Mouse (Mus musculus): ENCODE data around the gene Zfp672. TPM values are rescaled to one million over a fixed set of nuclear protein-coding genes. Genes with fewer than 3 reads are reported as not detected.
A peak's percentile ranks its signal among the peaks of the same experiment; 100 is the strongest.
"Not testable (repeated sequence)": the region's sequence is repeated elsewhere in the genome, so short reads cannot be mapped to it uniquely, and the experiment has no call there.

The Zfp672 gene
- polyA plus RNA-seq, 1 experiment from 2014 or later, result 33.9 TPM

- Histone ChIP-seq H3K9me3 (no peaks in the 10 kb centered on the region), H3K4me2 (replicated peaks) (peak overlapping the region; percentile 87), H3K36me3 (peaks cover 20% of the 10 kb centered on the region), H3K4me3 (peak overlapping the region; percentile 79), H3K27me3 (no peaks in the 10 kb centered on the region), H3K27ac (replicated peaks) (peak overlapping the region; percentile 96), H3K4me1 (peaks cover 18% of the 10 kb centered on the region), H3K9ac (replicated peaks) (peak overlapping the region; percentile 87)
- ATAC-seq (ENCODE audit: low FRiP score, low read depth), result no peak; the same call in 1 of the 2 replicates
- WGBS, result 16% methylated on average over 24 of the region's 24 CpGs
These were observed 6.4 kb downstream of the Zfp672 start for GRCm38 (mm10) chr11:58323570-58324340.

DNA sequence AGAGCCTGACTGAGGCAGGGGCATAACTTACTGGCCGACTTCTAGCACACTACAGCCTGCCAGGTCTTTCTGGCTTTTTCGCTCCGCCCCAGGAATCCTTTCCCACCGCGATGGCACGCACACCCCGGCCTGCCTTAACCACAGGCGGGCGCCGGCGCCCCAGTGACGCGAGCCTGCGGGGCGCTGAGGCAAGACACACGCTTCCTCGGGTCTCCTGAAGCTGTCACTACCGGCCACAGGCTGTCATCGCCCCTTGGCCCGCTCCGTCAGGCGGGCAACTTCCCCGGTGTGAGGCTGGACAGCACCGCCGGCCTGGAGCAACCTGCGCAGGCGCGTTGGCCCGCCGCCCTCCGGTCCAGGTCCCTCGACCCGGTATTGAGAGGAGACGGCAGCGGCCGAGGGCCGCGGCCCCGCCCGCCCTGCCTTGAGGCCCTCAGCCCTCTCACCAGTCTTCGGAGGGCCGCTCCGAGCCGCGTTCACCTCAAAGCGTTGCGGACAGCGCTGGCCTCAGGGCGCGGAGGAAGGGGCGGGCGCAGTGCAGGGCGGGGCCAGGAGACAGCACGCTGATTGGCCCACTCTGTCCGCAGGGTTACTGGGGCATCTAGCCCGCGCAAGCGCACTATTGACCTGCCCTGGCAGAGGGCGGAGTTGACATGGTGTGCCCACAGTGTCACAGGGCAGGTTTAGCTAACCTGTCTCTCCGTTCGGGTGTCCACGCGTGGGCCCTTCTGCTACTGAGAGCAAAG lies 7.1 kb downstream of the Zfp672 start:
- peaks cover 23% of the 10 kb centered on the region for H3K36me3 ChIP-seq
- H3K27ac ChIP-seq (replicated peaks), result peak overlapping the region; percentile 96
- peaks cover 18% of the 10 kb centered on the region for H3K4me1 ChIP-seq
- H3K9me3 ChIP-seq, result no peaks in the 10 kb centered on the region
- peak overlapping the region; percentile 87 for H3K4me2 ChIP-seq (replicated peaks)
- H3K27me3 ChIP-seq, result no peaks in the 10 kb centered on the region
- H3K4me3 ChIP-seq, result peak overlapping the region; percentile 79
- WGBS, result 1% methylated on average over 63 of the region's 63 CpGs
- peak; percentile 99 for ATAC-seq (ENCODE audit: low FRiP score, low read depth)
- H3K9ac ChIP-seq (replicated peaks), result peak overlapping the region; percentile 87

- Histone ChIP-seq H3K27ac (replicated peaks) (no peak overlapping the region), H3K4me3 (no peak overlapping the region), H3K4me1 (peaks cover 3% of the 10 kb centered on the region; the same call in 1 of the 2 replicates), H3K27me3 (peaks cover 4% of the 10 kb centered on the region; the same call in 1 of the 2 replicates), H3K4me2 (replicated peaks) (no peak overlapping the region), H3K36me3 (peaks cover 30% of the 10 kb centered on the region), H3K9ac (replicated peaks) (no peak overlapping the region), H3K9me3 (no peaks in the 10 kb centered on the region)
- 0 out of 2 replicates have a peak, but pooled peaks have one; percentile 12 for ATAC-seq (ENCODE audit: low FRiP score, low read depth)
- WGBS, result 68% methylated on average over 28 of the region's 28 CpGs
These were observed 13.3 kb downstream of the Zfp672 start for GRCm38 (mm10) chr11:58316768-58317390.

GRCm38 (mm10) chr11:58316344-58316743 lies 13.8 kb downstream of the Zfp672 start:
- Histone ChIP-seq H3K9me3 (no peaks in the 10 kb centered on the region), H3K36me3 (peaks cover 35% of the 10 kb centered on the region), H3K4me3 (no peak overlapping the region), H3K4me1 (no peaks in the 10 kb centered on the region), H3K27ac (replicated peaks) (no peak overlapping the region), H3K4me2 (replicated peaks) (no peak overlapping the region), H3K27me3 (peaks cover 4% of the 10 kb centered on the region; the same call in 1 of the 2 replicates), H3K9ac (replicated peaks) (no peak overlapping the region)
- no peak for ATAC-seq (ENCODE audit: low FRiP score, low read depth)
- 87% methylated on average over 17 of the region's 17 CpGs for WGBS

GRCm38 (mm10) chr11:58315536-58316168 lies 14.5 kb downstream of the Zfp672 start:
- H3K9ac ChIP-seq (replicated peaks), result no peak overlapping the region
- peaks cover 4% of the 10 kb centered on the region; the same call in 1 of the 2 replicates for H3K27me3 ChIP-seq
- H3K9me3 ChIP-seq, result no peaks in the 10 kb centered on the region
- H3K27ac ChIP-seq (replicated peaks), result no peak overlapping the region
- 92% methylated on average over 5 of the region's 5 CpGs for WGBS
- H3K36me3 ChIP-seq, result peaks cover 39% of the 10 kb centered on the region
- H3K4me2 ChIP-seq (replicated peaks), result no peak overlapping the region
- H3K4me1 ChIP-seq, result no peaks in the 10 kb centered on the region
- ATAC-seq (ENCODE audit: low FRiP score, low read depth), result no peak
- H3K4me3 ChIP-seq, result no peak overlapping the region

GRCm38 (mm10) chr11:58314069-58314468 lies 16.1 kb downstream of the Zfp672 start:
- Histone ChIP-seq H3K9ac (replicated peaks) (no peak overlapping the region), H3K9me3 (no peaks in the 10 kb centered on the region), H3K36me3 (peaks cover 36% of the 10 kb centered on the region), H3K4me2 (replicated peaks) (no peak overlapping the region), H3K4me1 (no peaks in the 10 kb centered on the region), H3K27me3 (peaks cover 4% of the 10 kb centered on the region; the same call in 1 of the 2 replicates), H3K27ac (replicated peaks) (no peak overlapping the region), H3K4me3 (no peak overlapping the region)
- ATAC-seq (ENCODE audit: low FRiP score, low read depth), result no peak
- WGBS, result 88% methylated on average over 6 of the region's 6 CpGs

GRCm38 (mm10) chr11:58308661-58309060 lies 21.5 kb downstream of the Zfp672 start:
- no peak overlapping the region for H3K4me2 ChIP-seq (replicated peaks)
- H3K4me1 ChIP-seq, result peaks cover 18% of the 10 kb centered on the region
- no peak for ATAC-seq (ENCODE audit: low FRiP score, low read depth)
- WGBS, result 94% methylated on average over 9 of the region's 9 CpGs
- H3K27ac ChIP-seq (replicated peaks), result no peak overlapping the region
- no peak overlapping the region for H3K9ac ChIP-seq (replicated peaks)
- no peaks in the 10 kb centered on the region for H3K9me3 ChIP-seq
- peaks cover 8% of the 10 kb centered on the region; the same call in 1 of the 2 replicates for H3K36me3 ChIP-seq
- peaks cover 7% of the 10 kb centered on the region; the same call in 1 of the 2 replicates for H3K27me3 ChIP-seq
- no peak overlapping the region for H3K4me3 ChIP-seq

- H3K4me3 ChIP-seq, result peak overlapping the region; percentile 55
- peak; percentile 41 for ATAC-seq (ENCODE audit: low FRiP score, low read depth)
- peaks cover 21% of the 10 kb centered on the region for H3K4me1 ChIP-seq
- H3K9me3 ChIP-seq, result no peaks in the 10 kb centered on the region
- peak overlapping the region; percentile 46; the same call in 1 of the 2 replicates for H3K27ac ChIP-seq (replicated peaks)
- peaks cover 7% of the 10 kb centered on the region; the same call in 1 of the 2 replicates for H3K27me3 ChIP-seq
- H3K36me3 ChIP-seq, result peaks cover 8% of the 10 kb centered on the region; the same call in 1 of the 2 replicates
- peak overlapping the region; percentile 87 for H3K4me2 ChIP-seq (replicated peaks)
- peak overlapping the region; percentile 72 for H3K9ac ChIP-seq (replicated peaks)
- WGBS, result under 1% methylated on average over 42 of the region's 42 CpGs
These were observed 22.6 kb downstream of the Zfp672 start for GRCm38 (mm10) chr11:58307411-58308080.

DNA sequence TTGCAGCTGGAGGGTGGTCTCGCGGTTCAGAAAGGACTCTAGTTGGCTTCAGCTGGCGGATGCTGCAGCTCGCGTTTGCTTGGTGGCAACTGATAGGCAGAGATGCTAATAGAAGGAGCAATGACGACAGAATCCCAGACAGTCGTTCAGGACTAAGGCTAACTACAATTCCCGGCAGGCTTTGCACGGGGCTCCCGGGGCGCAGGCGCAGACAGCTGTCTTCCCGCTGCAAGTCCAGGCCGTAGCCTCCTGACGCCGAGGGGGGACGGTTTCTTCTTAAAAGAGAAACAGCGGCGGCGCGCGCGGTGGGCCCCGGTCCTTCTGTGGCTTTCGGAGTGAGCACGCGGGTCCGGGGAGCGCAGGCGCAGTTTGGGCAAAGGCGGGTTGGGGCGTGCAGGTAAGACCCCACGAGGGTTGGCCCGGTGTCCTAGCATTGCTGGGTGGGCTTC lies 23.3 kb downstream of the Zfp672 start, which contains the start of gene Zfp692:
TSS of gene Zfp692 (plus strand) at position 210 of the 449 bp plus-strand sequence.
- Histone ChIP-seq H3K4me3 (peak within 1 kb of the TSS; percentile 55), H3K4me1 (peaks cover 21% of the 10 kb centered on the region), H3K4me2 (replicated peaks) (peak within 1 kb of the TSS; percentile 87), H3K27ac (replicated peaks) (peak within 1 kb of the TSS; percentile 46; the same call in 1 of the 2 replicates), H3K9me3 (no peaks in the 10 kb centered on the region), H3K36me3 (peaks cover 8% of the 10 kb centered on the region; the same call in 1 of the 2 replicates), H3K27me3 (peaks cover 7% of the 10 kb centered on the region; the same call in 1 of the 2 replicates), H3K9ac (replicated peaks) (peak within 1 kb of the TSS; percentile 72)
- ATAC-seq (ENCODE audit: low FRiP score, low read depth), result peak; percentile 77
- WGBS, result 0% methylated on average over 34 of the region's 34 CpGs

DNA sequence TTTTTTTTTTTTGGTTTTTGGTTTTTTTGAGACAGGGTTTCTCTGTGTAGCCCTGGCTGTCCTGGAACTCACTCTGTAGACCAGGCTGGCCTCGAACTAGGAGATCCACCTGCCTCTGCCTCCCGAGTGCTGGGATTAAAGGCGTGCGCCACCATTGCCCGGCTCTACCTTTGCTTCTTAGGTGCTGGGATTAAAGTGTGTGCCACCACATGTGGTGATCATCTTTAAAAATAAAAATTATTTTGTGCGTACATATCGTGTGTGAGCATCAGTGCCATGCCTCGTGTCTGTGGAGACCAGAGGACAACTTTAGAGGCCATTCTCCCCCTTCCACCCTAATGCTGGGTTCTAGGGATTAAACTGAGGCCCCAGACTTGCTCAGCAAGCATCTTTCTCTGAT lies 24.8 kb downstream of the Zfp672 start:
- H3K4me3 ChIP-seq; H3K36me3 ChIP-seq; H3K9me3 ChIP-seq; H3K27me3 ChIP-seq; H3K9ac ChIP-seq (replicated peaks); H3K4me2 ChIP-seq (replicated peaks); ATAC-seq (ENCODE audit: low FRiP score, low read depth); H3K27ac ChIP-seq (replicated peaks): not testable (repeated sequence)
- H3K4me1 ChIP-seq, result peaks cover 21% of the 10 kb centered on the region
- 95% methylated on average over 8 of the region's 8 CpGs for WGBS

Measured in midbrain, embryonic 12.5 days (tissue).